Mouse (Mus musculus) ES-E14 (cell line): ENCODE measurements at regions not wholly inside any gene's neighbourhood (a gene's known extent, or its start where the extent isn't known, plus 50 kb on each side); places are given as distances from the start of the nearest gene placed in this dataset.

Source experiments
- CHD2 ChIP-seq: IDR thresholded peaks from 2 replicates; pipeline ENCODE4 v1.6.1; 2014; ENCODE audit warnings: mild to moderate bottlenecking, low read depth, low read length, inconsistent platforms
- HCFC1 ChIP-seq: IDR thresholded peaks from 2 replicates; pipeline ENCODE4 v1.6.1; 2012; ENCODE audit warnings: low read length, inconsistent platforms, borderline replicate concordance; ENCODE audit not compliant: insufficient read depth
- ZC3H11A ChIP-seq: IDR thresholded peaks from 2 replicates; pipeline ENCODE4 v1.6.1; 2012; ENCODE audit warnings: low read depth, mild to moderate bottlenecking, inconsistent platforms, low read length, borderline replicate concordance

- TF ChIP-seq CHD2 (no peak), ZC3H11A (no peak), HCFC1 (no peak)
Observed at GRCm38 (mm10) chr5:119596994-119597391, 73.5 kb upstream of the Tbx3 start.
